Mouse (Mus musculus) heart, embryonic 12.5 days (tissue): ENCODE measurements around the gene Hes3. TPM values are rescaled to one million over a fixed set of nuclear protein-coding genes. Genes with fewer than 3 reads are reported as not detected.
A peak's percentile ranks its signal among the peaks of the same experiment; 100 is the strongest.

Source experiments
- ATAC-seq: fragments of 200-750 bp; cut with Nextera tagmentation; 2 replicates; pipeline ENCODE4 v1.8.0; 2017; ENCODE audit warnings: moderate TSS enrichment, moderate library complexity; ENCODE audit not compliant: insufficient number of reproducible peaks, low FRiP score
- H3K27ac ChIP-seq: fragments of 300-500 bp; sonication (generic); 2 replicates; pipeline ENCODE4 v1.5.1; 2016; ENCODE audit warnings: mild to moderate bottlenecking, moderate library complexity; ENCODE audit not compliant: poor library complexity, severe bottlenecking
- H3K27me3 ChIP-seq: fragments of 300-500 bp; sonication (generic); replicated peaks from 2 replicates; pipeline ENCODE4 v1.6.1; 2016; ENCODE audit warnings: mild to moderate bottlenecking, moderate library complexity
- H3K36me3 ChIP-seq: fragments of 300-500 bp; sonication (generic); 2 replicates; pipeline ENCODE4 v1.6.1; 2016; ENCODE audit warnings: mild to moderate bottlenecking, moderate library complexity
- H3K4me1 ChIP-seq: fragments of 300-500 bp; sonication (generic); replicated peaks from 2 replicates; pipeline ENCODE4 v1.6.1; 2016; ENCODE audit warnings: mild to moderate bottlenecking
- H3K4me2 ChIP-seq: fragments of 300-500 bp; sonication (generic); 2 replicates; pipeline ENCODE4 v1.6.1; 2016; ENCODE audit warnings: mild to moderate bottlenecking, moderate library complexity
- H3K4me3 ChIP-seq: fragments of 300-500 bp; sonication (generic); 2 replicates; pipeline ENCODE4 v1.5.1; 2016; ENCODE audit warnings: mild to moderate bottlenecking
- H3K9ac ChIP-seq: fragments of 300-500 bp; sonication (generic); 2 replicates; pipeline ENCODE4 v1.6.1; 2016; ENCODE audit warnings: mild to moderate bottlenecking, moderate library complexity
- H3K9me3 ChIP-seq: fragments of 300-500 bp; sonication (generic); replicated peaks from 2 replicates; pipeline ENCODE4 v1.6.1; 2016; ENCODE audit warnings: mild to moderate bottlenecking, moderate library complexity
- WGBS: fragments of 180-500 bp; shearing (Covaris S2); methylation state at CpG from one replicate; pipeline ENCODE4 v1.1.7; 2016; 5-methylcytosine and 5-hydroxymethylcytosine counted together
- polyA plus RNA-seq: library from polyadenylated mRNA; unstranded; fragments of >200 nt; fragmentation: Nextera tagmentation; extraction: Ambion mirVana; gene quantifications from 2 replicates; pipeline ENCODE4 v1.2.1, GENCODE M21; 2016

Gene Hes3
- polyA plus RNA-seq, 1 experiment from 2014 or later, result not detected

DNA sequence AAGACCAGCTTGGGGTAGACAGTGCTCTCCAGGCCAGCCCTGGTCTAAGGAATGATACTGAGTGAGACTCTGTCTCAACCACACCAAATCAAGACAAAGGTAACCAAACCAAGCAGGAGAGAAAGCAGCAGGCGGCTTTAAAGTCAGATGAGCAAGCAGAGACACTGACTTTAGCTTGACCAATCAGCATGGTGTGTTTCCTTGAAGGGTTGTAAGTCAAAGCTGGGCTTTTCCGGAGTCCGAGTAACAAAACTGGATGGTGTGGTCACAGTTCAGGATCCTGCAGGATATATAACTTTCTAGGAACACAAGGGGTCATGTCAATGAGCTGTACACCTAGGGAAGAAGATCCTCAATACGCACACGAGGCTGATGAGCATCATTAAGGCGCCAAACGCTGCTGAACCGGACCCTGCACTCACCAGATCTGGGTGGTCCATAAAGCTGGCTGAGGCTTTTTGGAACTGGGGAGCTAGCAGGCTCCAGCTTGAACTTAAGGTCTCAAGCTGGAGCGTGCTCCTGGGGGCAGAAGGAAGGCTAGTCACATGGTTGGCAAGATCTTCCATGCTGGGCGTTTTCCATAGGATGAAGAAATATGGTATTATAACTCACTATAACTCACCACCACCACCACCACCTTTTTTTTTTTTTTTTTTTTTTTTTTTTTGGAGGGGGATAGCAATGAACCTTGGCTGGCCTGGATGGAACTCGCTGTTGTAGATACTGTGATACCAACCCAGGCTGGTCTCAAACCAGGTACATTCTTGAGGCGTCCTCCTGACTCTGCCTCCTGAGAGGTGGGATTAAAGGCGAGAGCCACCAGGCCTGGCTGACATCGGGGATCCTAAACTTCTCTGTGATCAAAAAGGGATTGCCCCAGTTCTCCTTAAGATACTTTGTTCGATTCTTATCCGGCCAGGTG is 33.4 kb upstream of the Hes3 start:
- Histone ChIP-seq H3K9me3 (no peaks in the 10 kb centered on the region), H3K36me3 (peaks cover 26% of the 10 kb centered on the region), H3K9ac (no peak overlapping the region), H3K4me2 (peak overlapping the region; percentile 49; the same call in 1 of the 2 replicates), H3K27ac (peak overlapping the region; percentile 44; the same call in 1 of the 2 replicates), H3K4me3 (peak overlapping the region; percentile 95), H3K27me3 (no peaks in the 10 kb centered on the region), H3K4me1 (peaks cover 13% of the 10 kb centered on the region)
- 46% methylated on average over 16 of the region's 16 CpGs for WGBS
- ATAC-seq, result peak; percentile 29

- 58% methylated on average over 5 of the region's 5 CpGs for WGBS
- Histone ChIP-seq H3K36me3 (no peaks in the 10 kb centered on the region), H3K27me3 (peaks cover 7% of the 10 kb centered on the region; the same call in 1 of the 2 replicates), H3K4me1 (peaks cover 19% of the 10 kb centered on the region), H3K4me2 (no peak overlapping the region), H3K9me3 (no peaks in the 10 kb centered on the region), H3K9ac (no peak overlapping the region), H3K4me3 (no peak overlapping the region), H3K27ac (no peak overlapping the region)
- no peak for ATAC-seq
Measured at GRCm38 (mm10) chr4:152321464-152321863, 30.0 kb upstream of the Hes3 start.

- Histone ChIP-seq H3K27me3 (peaks cover 33% of the 10 kb centered on the region), H3K4me2 (peak within 1 kb of the TSS; percentile 84), H3K36me3 (no peaks in the 10 kb centered on the region), H3K4me1 (peaks cover 40% of the 10 kb centered on the region), H3K9ac (peak within 1 kb of the TSS; percentile 80), H3K27ac (peak within 1 kb of the TSS; percentile 97), H3K9me3 (no peaks in the 10 kb centered on the region), H3K4me3 (peak within 1 kb of the TSS; percentile 47)
- WGBS, result 3% methylated on average over 26 of the region's 26 CpGs
- peak; percentile 51 for ATAC-seq
Measured at GRCm38 (mm10) chr4:152318517-152319234, 27.2 kb upstream of the Hes3 start, which contains the start of gene Rnf207. Rnf207 (minus strand) TSS chr4:152318993.

GRCm38 (mm10) chr4:152317631-152318033 is 26.2 kb upstream of the Hes3 start:
- peak overlapping the region; percentile 47 for H3K4me3 ChIP-seq
- H3K27me3 ChIP-seq, result peaks cover 44% of the 10 kb centered on the region
- peaks cover 51% of the 10 kb centered on the region for H3K4me1 ChIP-seq
- H3K27ac ChIP-seq, result peak overlapping the region; percentile 97
- H3K36me3 ChIP-seq, result no peaks in the 10 kb centered on the region
- 42% methylated on average over 6 of the region's 6 CpGs for WGBS
- peak overlapping the region; percentile 80 for H3K9ac ChIP-seq
- peak; percentile 30; the same call in 1 of the 2 replicates for ATAC-seq
- peak overlapping the region; percentile 84 for H3K4me2 ChIP-seq
- H3K9me3 ChIP-seq, result no peaks in the 10 kb centered on the region

DNA sequence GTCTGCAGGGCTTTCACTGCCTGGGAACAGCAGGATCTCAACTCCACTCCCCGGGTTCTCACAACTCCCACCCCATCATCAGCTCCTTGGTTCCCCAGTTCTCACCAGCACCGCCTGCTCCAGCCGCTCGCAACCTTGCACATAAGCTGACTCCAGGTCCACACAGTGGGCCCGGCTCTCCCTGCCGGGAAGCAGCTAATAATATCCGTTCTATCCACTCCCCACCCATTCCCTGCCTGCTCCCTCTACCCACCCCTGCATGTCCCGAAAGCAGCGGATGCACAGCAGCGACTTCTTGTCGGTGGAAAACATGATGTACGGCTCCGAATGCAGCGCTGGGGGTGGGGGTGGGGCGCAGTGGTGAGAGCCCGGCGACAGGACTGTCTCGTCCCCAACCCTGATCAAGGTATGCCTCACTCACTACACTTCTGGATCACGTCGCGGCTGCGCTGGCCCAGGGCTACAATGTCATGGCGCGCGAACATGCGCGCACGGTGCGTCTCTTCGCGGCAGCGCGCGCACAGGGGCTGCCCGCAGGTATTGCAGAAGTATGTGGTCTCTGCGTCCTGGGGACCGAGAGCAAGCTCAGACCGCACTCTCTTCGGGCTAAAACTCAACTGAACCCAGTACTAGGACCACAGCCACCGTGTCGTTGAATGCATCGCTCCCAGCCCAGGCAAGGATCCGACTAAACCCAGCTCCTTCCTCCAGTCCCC is 24.2 kb upstream of the Hes3 start:
- Histone ChIP-seq H3K27ac (no peak overlapping the region), H3K27me3 (peaks cover 64% of the 10 kb centered on the region), H3K9ac (peak overlapping the region; percentile 64), H3K9me3 (no peaks in the 10 kb centered on the region), H3K4me3 (peak overlapping the region; percentile 47), H3K4me1 (peaks cover 55% of the 10 kb centered on the region), H3K4me2 (peak overlapping the region; percentile 84), H3K36me3 (peaks cover 2% of the 10 kb centered on the region)
- WGBS, result 2% methylated on average over 43 of the region's 43 CpGs
- no peak for ATAC-seq

GRCm38 (mm10) chr4:152313934-152314333 is 22.5 kb upstream of the Hes3 start:
- peaks cover 55% of the 10 kb centered on the region for H3K4me1 ChIP-seq
- H3K4me2 ChIP-seq, result peak overlapping the region; percentile 68
- no peaks in the 10 kb centered on the region for H3K9me3 ChIP-seq
- ATAC-seq, result no peak
- H3K4me3 ChIP-seq, result peak overlapping the region; percentile 38
- H3K27me3 ChIP-seq, result peaks cover 75% of the 10 kb centered on the region
- no peak overlapping the region for H3K9ac ChIP-seq
- no peak overlapping the region for H3K27ac ChIP-seq
- peaks cover 13% of the 10 kb centered on the region for H3K36me3 ChIP-seq

GRCm38 (mm10) chr4:152313211-152313632 is 21.8 kb upstream of the Hes3 start:
- Histone ChIP-seq H3K9me3 (no peaks in the 10 kb centered on the region), H3K4me2 (peak overlapping the region; percentile 68), H3K4me3 (peak overlapping the region; percentile 38), H3K27ac (no peak overlapping the region), H3K9ac (peak overlapping the region; percentile 58), H3K36me3 (peaks cover 19% of the 10 kb centered on the region), H3K4me1 (peaks cover 51% of the 10 kb centered on the region), H3K27me3 (peaks cover 75% of the 10 kb centered on the region)
- 2% methylated on average over 29 of the region's 29 CpGs for WGBS
- 0 out of 2 replicates have a peak, but pooled peaks have one; percentile 34 for ATAC-seq

GRCm38 (mm10) chr4:152312186-152312585 is 20.7 kb upstream of the Hes3 start:
- no peak overlapping the region for H3K9ac ChIP-seq
- WGBS, result 12% methylated on average over 14 of the region's 14 CpGs
- H3K9me3 ChIP-seq, result no peaks in the 10 kb centered on the region
- ATAC-seq, result no peak
- H3K4me1 ChIP-seq, result peaks cover 42% of the 10 kb centered on the region
- no peak overlapping the region for H3K27ac ChIP-seq
- H3K36me3 ChIP-seq, result peaks cover 28% of the 10 kb centered on the region
- peaks cover 72% of the 10 kb centered on the region for H3K27me3 ChIP-seq
- no peak overlapping the region for H3K4me3 ChIP-seq
- peak overlapping the region; percentile 3; the same call in 1 of the 2 replicates for H3K4me2 ChIP-seq

DNA sequence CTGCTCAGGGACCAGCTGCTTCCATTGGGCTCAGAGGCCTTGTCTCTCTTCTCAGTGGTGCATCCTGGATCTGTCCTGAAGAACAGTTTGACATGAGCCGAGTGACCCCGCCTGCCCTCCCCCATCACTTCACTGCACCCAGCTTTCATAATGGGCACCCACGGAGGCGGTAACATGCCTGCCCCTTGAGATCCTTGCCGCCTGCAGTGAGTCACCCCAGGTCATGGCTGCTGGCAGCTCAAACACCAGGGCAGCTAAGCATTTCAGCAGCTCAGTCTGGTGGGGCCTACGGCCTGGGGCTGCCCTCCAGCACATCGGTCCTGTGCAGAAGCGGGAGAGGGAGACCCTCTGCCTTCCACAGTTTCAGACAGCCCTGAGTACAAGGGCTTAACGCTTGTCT is 16.1 kb upstream of the Hes3 start:
- WGBS, result 79% methylated on average over 9 of the region's 9 CpGs
- Histone ChIP-seq H3K27me3 (peaks cover 30% of the 10 kb centered on the region), H3K9me3 (no peaks in the 10 kb centered on the region), H3K4me1 (peaks cover 3% of the 10 kb centered on the region), H3K4me3 (no peak overlapping the region), H3K36me3 (peaks cover 72% of the 10 kb centered on the region), H3K27ac (no peak overlapping the region), H3K9ac (no peak overlapping the region), H3K4me2 (no peak overlapping the region)
- no peak for ATAC-seq

DNA sequence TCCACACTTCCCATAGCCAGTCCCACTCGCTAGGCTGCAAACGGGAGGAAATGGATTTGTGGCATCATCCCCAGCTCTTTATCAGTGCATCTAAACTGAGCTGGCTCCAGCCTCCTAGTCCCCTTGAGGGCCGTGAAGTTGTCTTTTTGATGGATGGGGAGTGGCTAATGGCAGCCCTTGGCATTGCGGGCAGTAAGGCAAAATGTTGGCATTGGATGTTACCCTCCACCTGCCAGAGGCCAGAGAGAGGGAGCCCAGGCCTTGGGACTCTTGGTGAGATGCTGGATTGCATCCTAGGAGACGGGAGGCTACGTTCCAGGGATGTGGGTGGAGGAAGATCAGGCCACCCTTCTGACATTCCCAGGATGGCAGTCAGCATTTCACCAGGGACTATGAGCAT is 14.5 kb upstream of the Hes3 start:
- H3K27me3 ChIP-seq, result peaks cover 15% of the 10 kb centered on the region
- no peak overlapping the region for H3K4me2 ChIP-seq
- H3K9ac ChIP-seq, result no peak overlapping the region
- H3K9me3 ChIP-seq, result no peaks in the 10 kb centered on the region
- WGBS, result 80% methylated on average over 6 of the region's 6 CpGs
- H3K36me3 ChIP-seq, result peaks cover 82% of the 10 kb centered on the region
- no peaks in the 10 kb centered on the region for H3K4me1 ChIP-seq
- H3K4me3 ChIP-seq, result no peak overlapping the region
- ATAC-seq, result no peak
- no peak overlapping the region for H3K27ac ChIP-seq
